Mouse (Mus musculus) E14TG2a.4 (cell line): ENCODE measurements around the gene Ccdc9.

ENCODE experiments used
- CTCF ChIP-seq: conservative IDR thresholded peaks from 2 replicates; pipeline ENCODE4 v1.5.1; 2014; ENCODE audit warnings: low read length
- NANOG ChIP-seq: IDR thresholded peaks from 2 replicates; pipeline ENCODE4 v1.6.1; 2014; ENCODE audit warnings: borderline replicate concordance, low read length, mixed read lengths

DNA sequence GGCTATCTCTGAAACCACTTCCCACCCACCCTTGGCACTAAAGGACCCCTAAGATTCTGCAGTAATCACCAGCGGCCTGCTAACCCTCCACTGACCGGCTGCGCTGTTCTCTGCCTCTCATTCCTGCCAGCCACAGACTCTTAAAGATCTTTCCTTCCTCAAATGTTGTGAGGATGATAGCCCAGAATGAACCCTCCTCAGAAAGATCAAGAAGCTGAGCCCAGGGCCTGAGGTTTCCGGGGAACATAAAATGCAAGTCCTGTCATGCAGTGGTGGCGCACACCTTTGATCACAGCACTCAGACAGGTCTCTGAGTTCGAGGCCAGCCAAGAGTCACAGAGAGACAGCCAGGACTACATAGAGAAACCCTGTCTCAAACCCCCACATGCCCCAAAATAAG is 44.4 kb downstream of the Ccdc9 start:
- TF ChIP-seq CTCF, result no peak
- no peak for TF ChIP-seq NANOG
